Mouse (Mus musculus): Measurements from ENCODE around the gene Il24.

The Il24 gene

GRCm38 (mm10) chr1:130850405-130850804, 36.8 kb downstream of the Il24 start:
- DNase-seq, result no peak

GRCm38 (mm10) chr1:130849530-130850214, 37.6 kb downstream of the Il24 start:
- DNase-seq, result no peak

- no peak for DNase-seq
Observed at GRCm38 (mm10) chr1:130844516-130844915, 42.7 kb downstream of the Il24 start.

- DNase-seq, result no peak
Observed at GRCm38 (mm10) chr1:130841621-130842020, 45.6 kb downstream of the Il24 start.

GRCm38 (mm10) chr1:130840599-130841379, 46.5 kb downstream of the Il24 start:
- DNase-seq, result peak; percentile 47

GRCm38 (mm10) chr1:130838288-130838687, 49.0 kb downstream of the Il24 start:
- peak; percentile 30 for DNase-seq

GRCm38 (mm10) chr1:130835161-130835936, 51.9 kb downstream of the Il24 start:
- peak; percentile 45 for DNase-seq

- DNase-seq, result peak; percentile 62
Observed at GRCm38 (mm10) chr1:130832230-130833149, 54.8 kb downstream of the Il24 start.

Measured in kidney, postnatal 14 days (tissue).